Mouse (Mus musculus): ENCODE measurements around the gene Krt18.

Krt18 gene

GRCm38 (mm10) chr15:102012260-102012765, 15.7 kb upstream of the Krt18 start:
- no peak for DNase-seq

GRCm38 (mm10) chr15:102013651-102014050, 14.3 kb upstream of the Krt18 start:
- DNase-seq: no peak

GRCm38 (mm10) chr15:102014848-102015247, 13.1 kb upstream of the Krt18 start:
- DNase-seq: no peak

GRCm38 (mm10) chr15:102016096-102016495, 11.9 kb upstream of the Krt18 start:
- DNase-seq: no peak

- DNase-seq: no peak
Observed at GRCm38 (mm10) chr15:102016787-102017186, 11.2 kb upstream of the Krt18 start.

GRCm38 (mm10) chr15:102017918-102018463, 10.0 kb upstream of the Krt18 start:
- DNase-seq: no peak

GRCm38 (mm10) chr15:102022481-102022880, 5.5 kb upstream of the Krt18 start:
- no peak for DNase-seq

- no peak for DNase-seq
Observed at GRCm38 (mm10) chr15:102023888-102024287, 4.1 kb upstream of the Krt18 start.

GRCm38 (mm10) chr15:102025136-102025872, 2.7 kb upstream of the Krt18 start:
- no peak for DNase-seq

- no peak for DNase-seq
Observed at GRCm38 (mm10) chr15:102026430-102026829, 1.6 kb upstream of the Krt18 start.

GRCm38 (mm10) chr15:102034121-102035053, 6.4 kb downstream of the Krt18 start:
- no peak for DNase-seq

- DNase-seq: no peak
Observed at GRCm38 (mm10) chr15:102040277-102040676, 12.3 kb downstream of the Krt18 start.

GRCm38 (mm10) chr15:102041951-102042350, 14.0 kb downstream of the Krt18 start:
- no peak for DNase-seq

GRCm38 (mm10) chr15:102044745-102045144, 16.8 kb downstream of the Krt18 start:
- no peak for DNase-seq

- no peak for DNase-seq
Observed at GRCm38 (mm10) chr15:102045691-102046090, 17.7 kb downstream of the Krt18 start.

- no peak for DNase-seq
Observed at GRCm38 (mm10) chr15:102048006-102048405, 20.0 kb downstream of the Krt18 start.

GRCm38 (mm10) chr15:102049871-102050270, 21.9 kb downstream of the Krt18 start:
- DNase-seq: no peak

GRCm38 (mm10) chr15:102051920-102052683, 24.1 kb downstream of the Krt18 start:
- peak; percentile 72 for DNase-seq

- DNase-seq: no peak
Observed at GRCm38 (mm10) chr15:102056495-102057174, 28.7 kb downstream of the Krt18 start.

- peak; percentile 91 for DNase-seq
Observed at GRCm38 (mm10) chr15:102065661-102066325, 37.8 kb downstream of the Krt18 start.

Measured in layer of hippocampus, adult 9-11 months (tissue).